Mouse (Mus musculus): ENCODE measurements around the gene Cmtm3. TPM values are rescaled to one million over a fixed set of nuclear protein-coding genes. Genes with fewer than 3 reads are reported as not detected.
A peak's percentile ranks its signal among the peaks of the same experiment; 100 is the strongest.

Cmtm3 gene
- polyA plus RNA-seq, 1 experiment from 2014 or later: 167 TPM

DNA sequence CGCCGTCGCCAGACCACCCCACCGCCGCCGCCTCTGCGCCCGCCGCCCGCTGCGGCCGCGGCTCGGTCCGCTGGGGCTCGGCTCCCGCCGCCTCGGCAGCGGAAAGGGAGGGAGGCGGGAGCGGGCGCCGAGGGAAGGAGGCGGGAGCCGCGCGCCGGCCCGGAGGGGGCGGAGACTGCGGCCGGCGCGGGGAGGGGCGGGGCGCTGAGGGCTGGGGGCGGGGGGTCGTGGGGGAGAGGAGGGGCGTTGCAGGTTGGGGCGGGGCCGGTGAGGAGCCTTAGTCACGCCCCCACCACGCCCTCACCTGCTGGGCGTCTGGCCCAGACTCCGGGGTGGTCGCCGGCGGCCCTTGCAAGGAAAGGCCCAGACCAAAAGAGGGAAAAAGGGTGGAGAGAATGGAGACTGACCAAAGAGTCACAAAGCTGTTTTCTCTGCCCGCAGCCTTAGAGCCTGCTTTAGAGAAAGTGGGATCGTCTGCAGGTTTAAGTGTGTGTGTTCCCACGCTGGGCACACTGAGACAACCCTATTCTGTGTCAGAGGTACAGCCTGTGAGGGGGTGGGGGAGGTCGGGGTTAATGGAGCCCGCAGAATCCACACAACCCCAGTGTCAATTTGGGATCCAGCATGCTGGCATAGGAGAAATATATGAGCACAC is 56.6 kb downstream of the Cmtm3 start, which contains the start of gene Cmtm4:
Gene Cmtm4 (minus strand): TSS at position 105 of the 655 bp plus-strand sequence.
- H3K4me2 ChIP-seq (replicated peaks; ENCODE audit: low read depth, low read length): peak within 1 kb of the TSS; percentile 95
- H3K4me3 ChIP-seq (ENCODE audit: low read length): peak within 1 kb of the TSS; percentile 86
- peak; percentile 86 for ATAC-seq (ENCODE audit: low FRiP score, low TSS enrichment)
- peak within 1 kb of the TSS; percentile 71 for H3K27ac ChIP-seq (ENCODE audit: low read depth, low read length)
- H3K9ac ChIP-seq (ENCODE audit: low read depth, low read length): peak within 1 kb of the TSS; percentile 95
- no peaks in the 10 kb centered on the region for H3K27me3 ChIP-seq (ENCODE audit: control insufficient read depth, insufficient read depth, low read length)
- 2% methylated on average over 21 of the region's 54 CpGs for WGBS
- H3K9me3 ChIP-seq (ENCODE audit: control insufficient read depth, low read length): peaks cover 3% of the 10 kb centered on the region; the same call in 1 of the 2 replicates
- no peaks in the 10 kb centered on the region; the same call in 1 of the 2 replicates for H3K36me3 ChIP-seq (ENCODE audit: control insufficient read depth, insufficient read depth, low read length)
- H3K4me1 ChIP-seq (ENCODE audit: control insufficient read depth, insufficient read depth, low read length): peaks cover 12% of the 10 kb centered on the region; the same call in 1 of the 2 replicates

Other genes starting within 250 kb of the Cmtm3 start
- gene Cdh5, start 237.8 kb upstream of the Cmtm3 start, polyA plus RNA-seq (2014; fragmentation: Nextera tagmentation; extraction: Ambion mirVana): 31.8 and 36.8 TPM in 2 replicates
- gene Bean1, start 169.0 kb upstream of the Cmtm3 start, polyA plus RNA-seq (2014; fragmentation: Nextera tagmentation; extraction: Ambion mirVana): 2.1 and 3.3 TPM in 2 replicates
- 16.9 and 25.2 TPM in 2 replicates for gene Tk2, start 90.9 kb upstream of the Cmtm3 start, polyA plus RNA-seq (2014; fragmentation: Nextera tagmentation; extraction: Ambion mirVana)
- gene Cklf, start 88.5 kb upstream of the Cmtm3 start, polyA plus RNA-seq (2014; fragmentation: Nextera tagmentation; extraction: Ambion mirVana): 51.7 and 51.8 TPM in 2 replicates
- not detected in 2 replicates for gene Cmtm2a, start 46.2 kb upstream of the Cmtm3 start, polyA plus RNA-seq (2014; fragmentation: Nextera tagmentation; extraction: Ambion mirVana)
- gene Gm45711, start 29.3 kb upstream of the Cmtm3 start, polyA plus RNA-seq (2014; fragmentation: Nextera tagmentation; extraction: Ambion mirVana): not detected in 2 replicates
- gene Cmtm1, start 29.3 kb upstream of the Cmtm3 start, polyA plus RNA-seq (2014; fragmentation: Nextera tagmentation; extraction: Ambion mirVana): not detected in 2 replicates
- not detected in 2 replicates for gene Gm11020, start 17.8 kb upstream of the Cmtm3 start, polyA plus RNA-seq (2014; fragmentation: Nextera tagmentation; extraction: Ambion mirVana)
- not detected in 2 replicates for gene Cmtm2b, start 17.2 kb upstream of the Cmtm3 start, polyA plus RNA-seq (2014; fragmentation: Nextera tagmentation; extraction: Ambion mirVana)
- gene Cmtm4, start 56.4 kb downstream of the Cmtm3 start, polyA plus RNA-seq (2014; fragmentation: Nextera tagmentation; extraction: Ambion mirVana): 5.6 and 6.4 TPM in 2 replicates
- 25.8 and 56.6 TPM in 2 replicates for gene Dync1li2, start 103.6 kb downstream of the Cmtm3 start, polyA plus RNA-seq (2014; fragmentation: Nextera tagmentation; extraction: Ambion mirVana)
- 0.33 and 0.79 TPM in 2 replicates for gene Terb1, start 170.5 kb downstream of the Cmtm3 start, polyA plus RNA-seq (2014; fragmentation: Nextera tagmentation; extraction: Ambion mirVana)
- gene Nae1, start 195.2 kb downstream of the Cmtm3 start, polyA plus RNA-seq (2014; fragmentation: Nextera tagmentation; extraction: Ambion mirVana): 123 and 129 TPM in 2 replicates
- gene Car7, start 195.3 kb downstream of the Cmtm3 start, polyA plus RNA-seq (2014; fragmentation: Nextera tagmentation; extraction: Ambion mirVana): 1.3 and 1.8 TPM in 2 replicates

Measured in kidney, embryonic 14.5 days (tissue).